Mouse (Mus musculus): ENCODE data around the gene Gm10775.

- TF ChIP-seq POLR2A (IDR thresholded peaks at IDR 0.05; ENCODE audit: borderline replicate concordance, control insufficient read depth, low read depth, low read length) (no peak), CTCF (IDR thresholded peaks at IDR 0.05; ENCODE audit: control insufficient read depth, insufficient read depth, low read length) (no peak)
Measured at GRCm38 (mm10) chr13:65259239-65259638, at the start of gene Gm10775.

Data from bone marrow, adult 2 months (tissue).